Mouse (Mus musculus) midbrain, embryonic 16.5 days (tissue): ENCODE measurements around the gene Med23. TPM values are rescaled to one million over a fixed set of nuclear protein-coding genes. Genes with fewer than 3 reads are reported as not detected.

Experiments
- ATAC-seq: fragments of 200-750 bp; cut with Nextera tagmentation; 2 replicates; pipeline ENCODE4 v1.8.0; 2017; ENCODE audit warnings: moderate TSS enrichment
- H3K27ac ChIP-seq: fragments of 300-500 bp; sonication (generic); 2 replicates; pipeline ENCODE4 v1.5.1; 2014; ENCODE audit warnings: mild to moderate bottlenecking, low read length, mixed read lengths
- H3K27me3 ChIP-seq: fragments of 300-500 bp; sonication (generic); 2 replicates; pipeline ENCODE4 v1.6.1; 2014; ENCODE audit warnings: low read depth, low read length, mixed read lengths; ENCODE audit not compliant: control insufficient read depth, insufficient read depth
- H3K36me3 ChIP-seq: fragments of 300-500 bp; sonication (generic); 2 replicates; pipeline ENCODE4 v1.6.1; 2014; ENCODE audit warnings: mild to moderate bottlenecking, low read length, moderate library complexity, mixed read lengths; ENCODE audit not compliant: control insufficient read depth, insufficient read depth
- H3K4me1 ChIP-seq: fragments of 300-500 bp; sonication (generic); 2 replicates; pipeline ENCODE4 v1.6.1; 2014; ENCODE audit warnings: mild to moderate bottlenecking, low read length, mixed read lengths; ENCODE audit not compliant: control insufficient read depth, insufficient read depth
- H3K4me2 ChIP-seq: fragments of 300-500 bp; sonication (generic); 2 replicates; pipeline ENCODE4 v1.6.1; 2014; ENCODE audit warnings: mild to moderate bottlenecking, low read length, mixed read lengths
- H3K4me3 ChIP-seq: fragments of 300-500 bp; sonication (generic); 2 replicates; pipeline ENCODE4 v1.5.1; 2014; ENCODE audit warnings: low read depth, mild to moderate bottlenecking, low read length, moderate library complexity, mixed read lengths
- H3K9ac ChIP-seq: fragments of 300-500 bp; sonication (generic); 2 replicates; pipeline ENCODE4 v1.6.1; 2014; ENCODE audit warnings: low read depth, low read length, mixed read lengths
- H3K9me3 ChIP-seq: fragments of 300-500 bp; sonication (generic); replicated peaks from 2 replicates; pipeline ENCODE4 v1.6.1; 2014; ENCODE audit warnings: mild to moderate bottlenecking, low read length, mixed read lengths; ENCODE audit not compliant: control insufficient read depth, poor library complexity, severe bottlenecking
- WGBS: fragments of 180-500 bp; shearing (Covaris S2); extraction: QIAGEN DNeasy Blood & Tissue Kit; methylation state at CpG from one replicate; pipeline ENCODE4 v1.1.7; 2014; 5-methylcytosine and 5-hydroxymethylcytosine counted together
- polyA plus RNA-seq: library from polyadenylated mRNA; unstranded; fragments of >200 nt; fragmentation: Nextera tagmentation; extraction: Ambion mirVana; gene quantifications from 2 replicates; pipeline ENCODE4 v1.2.1, GENCODE M21; 2015

Gene Med23
- polyA plus RNA-seq, 1 experiment from 2014 or later = 28.7 TPM

DNA sequence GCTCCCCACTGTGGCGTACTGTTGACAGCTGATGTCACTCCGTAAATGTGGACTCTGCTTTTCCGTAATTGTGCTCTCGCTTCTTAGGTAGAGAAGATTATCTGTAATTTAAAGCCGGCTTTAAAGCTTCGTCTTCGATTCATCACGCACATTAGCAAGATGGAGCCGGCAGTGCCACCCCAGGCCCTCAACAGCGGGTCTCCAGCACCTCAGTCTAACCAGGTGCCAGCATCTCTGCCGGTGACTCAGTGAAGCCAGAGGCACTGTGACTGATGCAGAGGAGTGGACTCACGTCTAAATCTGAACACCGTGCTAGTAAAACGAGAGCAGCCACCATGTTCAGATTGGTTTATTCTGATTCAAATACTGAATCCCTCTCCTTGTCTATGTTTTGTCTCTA lies 42.8 kb downstream of the Med23 start:
- Histone ChIP-seq H3K9ac (no peak overlapping the region), H3K4me1 (no peaks in the 10 kb centered on the region), H3K4me2 (no peak overlapping the region), H3K9me3 (no peaks in the 10 kb centered on the region), H3K36me3 (peaks cover 42% of the 10 kb centered on the region), H3K4me3 (no peak overlapping the region), H3K27ac (no peak overlapping the region), H3K27me3 (no peaks in the 10 kb centered on the region)
- ATAC-seq = no peak
- 91% methylated on average over 14 of the region's 14 CpGs for whole genome bisulfite sequencing

DNA sequence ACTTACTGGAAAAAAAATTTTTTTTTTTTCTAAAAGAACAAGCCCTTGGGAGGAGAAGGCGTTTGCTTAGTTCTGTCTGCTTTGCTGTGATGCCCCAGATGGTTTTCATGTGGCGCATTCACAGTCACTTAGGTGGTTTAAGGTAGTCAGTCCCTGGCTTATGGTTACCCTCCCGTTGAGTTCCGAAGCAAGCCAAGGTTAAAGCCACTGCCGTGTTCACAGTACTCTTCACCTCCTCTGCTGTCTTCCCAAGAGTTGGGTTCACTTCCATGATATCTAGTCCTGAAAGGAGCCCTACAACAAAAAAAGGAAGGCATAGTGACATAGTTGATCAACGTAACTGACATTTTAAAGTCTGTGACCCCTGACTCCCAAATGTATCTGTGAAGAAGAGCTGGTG lies 45.7 kb downstream of the Med23 start:
- 88% methylated on average over 6 of the region's 6 CpGs for WGBS
- ATAC-seq = no peak
- Histone ChIP-seq H3K9me3 (no peaks in the 10 kb centered on the region), H3K9ac (no peak overlapping the region), H3K4me2 (no peak overlapping the region), H3K4me1 (no peaks in the 10 kb centered on the region), H3K36me3 (peaks cover 23% of the 10 kb centered on the region), H3K4me3 (no peak overlapping the region), H3K27ac (no peak overlapping the region), H3K27me3 (no peaks in the 10 kb centered on the region)

GRCm38 (mm10) chr10:24922977-24923376 lies 53.2 kb downstream of the Med23 start:
- Histone ChIP-seq H3K9ac (no peak overlapping the region), H3K27me3 (no peaks in the 10 kb centered on the region), H3K9me3 (no peaks in the 10 kb centered on the region), H3K4me3 (no peak overlapping the region), H3K4me1 (no peaks in the 10 kb centered on the region; the same call in 1 of the 2 replicates), H3K27ac (no peak overlapping the region), H3K4me2 (no peak overlapping the region), H3K36me3 (no peaks in the 10 kb centered on the region)
- ATAC-seq = no peak
- 85% methylated on average over 4 of the region's 4 CpGs for WGBS

DNA sequence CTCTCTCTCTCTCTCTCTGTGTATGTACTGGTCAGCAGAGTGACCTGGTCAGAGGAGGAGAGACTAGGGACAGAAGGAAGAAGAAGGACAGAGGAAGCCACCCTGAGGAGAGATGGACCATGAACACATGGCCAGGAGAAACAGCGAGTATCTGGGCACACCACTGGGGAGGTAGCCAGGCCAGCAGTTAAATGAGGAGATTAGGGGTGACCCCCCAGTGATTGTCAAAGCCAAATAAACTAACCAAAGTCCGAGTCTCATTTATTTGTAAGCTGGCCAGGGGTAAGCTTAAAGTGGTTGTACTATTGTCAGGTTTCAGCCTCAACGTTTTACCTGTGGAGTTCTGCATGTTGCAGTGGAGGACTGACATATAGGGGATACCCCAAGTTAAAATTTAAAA lies 54.5 kb downstream of the Med23 start:
- no peak overlapping the region for H3K4me3 ChIP-seq
- no peak overlapping the region for H3K27ac ChIP-seq
- no peak overlapping the region for H3K9ac ChIP-seq
- H3K4me1 ChIP-seq = no peaks in the 10 kb centered on the region; the same call in 1 of the 2 replicates
- ATAC-seq = no peak
- H3K27me3 ChIP-seq = no peaks in the 10 kb centered on the region
- no peaks in the 10 kb centered on the region for H3K36me3 ChIP-seq
- H3K4me2 ChIP-seq = no peak overlapping the region
- no peaks in the 10 kb centered on the region for H3K9me3 ChIP-seq
- WGBS = 58% methylated on average over 3 of the region's 3 CpGs

DNA sequence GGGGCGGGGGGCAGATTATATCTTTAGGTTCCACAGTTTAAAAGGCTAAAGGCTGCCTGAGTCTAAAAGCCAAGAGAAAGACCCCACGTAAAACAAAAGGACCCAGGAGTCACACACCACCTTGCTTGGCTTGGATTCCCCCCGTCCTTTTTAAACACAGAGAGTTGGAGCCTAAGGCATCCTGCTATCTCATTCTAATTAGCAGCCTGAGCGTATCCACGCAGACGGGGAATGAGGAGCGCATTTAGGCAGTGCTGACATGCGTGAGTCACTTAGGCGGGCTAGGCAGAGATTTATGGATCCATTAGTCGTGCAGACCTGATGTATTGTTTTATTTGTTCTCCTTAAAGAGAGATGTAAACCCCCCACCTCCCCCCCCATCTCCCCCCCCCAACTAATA lies 56.6 kb downstream of the Med23 start:
- WGBS = 49% methylated on average over 10 of the region's 10 CpGs
- Histone ChIP-seq H3K27me3 (no peaks in the 10 kb centered on the region), H3K36me3 (no peaks in the 10 kb centered on the region), H3K4me1 (no peaks in the 10 kb centered on the region; the same call in 1 of the 2 replicates), H3K4me3 (no peak overlapping the region), H3K9ac (no peak overlapping the region), H3K9me3 (no peaks in the 10 kb centered on the region), H3K27ac (no peak overlapping the region), H3K4me2 (no peak overlapping the region)
- peak; percentile 83 for ATAC-seq

DNA sequence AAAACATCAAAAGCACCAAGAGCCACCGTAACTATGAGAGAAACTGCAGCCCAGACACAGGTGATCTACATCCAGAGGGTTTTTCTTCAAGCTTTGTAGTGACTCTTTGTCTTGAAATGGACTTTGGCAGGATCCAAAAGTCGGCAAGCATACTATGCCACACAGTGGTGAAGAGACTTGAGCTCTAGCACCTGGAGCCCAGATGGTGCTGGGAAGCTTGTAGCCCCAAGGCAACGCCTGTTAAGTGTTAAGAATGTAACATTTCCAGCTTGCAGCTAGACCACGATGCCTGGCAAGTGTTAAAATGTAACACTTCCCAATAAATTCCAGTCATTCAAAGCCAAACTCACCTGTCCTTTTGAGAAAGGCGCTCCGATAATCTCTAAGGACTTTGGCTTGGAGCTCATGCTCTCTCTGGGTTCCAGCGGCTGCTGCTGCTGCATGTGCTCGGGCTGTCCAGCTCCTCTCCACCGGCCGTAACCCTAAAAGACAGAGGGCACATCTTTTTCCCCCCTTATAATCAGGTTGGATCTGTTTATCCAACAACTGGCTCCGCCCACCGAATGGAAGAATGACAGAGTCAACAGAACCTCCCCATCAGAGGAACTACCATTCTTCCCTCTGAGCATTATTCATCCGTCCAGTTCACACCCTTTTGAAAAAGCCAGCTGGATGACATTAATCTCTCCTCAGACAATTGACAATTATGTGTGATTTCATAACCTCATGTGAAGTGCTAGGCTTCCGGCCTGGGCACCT lies 57.4 kb downstream of the Med23 start, which contains the start of gene Arg1:
Gene Arg1, minus strand, starts transcription at position 523 of the 759 bp plus-strand sequence.
- no peak within 1 kb of the TSS for H3K4me3 ChIP-seq
- no peaks in the 10 kb centered on the region; the same call in 1 of the 2 replicates for H3K4me1 ChIP-seq
- peak; percentile 33; the same call in 1 of the 2 replicates for ATAC-seq
- 73% methylated on average over 14 of the region's 14 CpGs for WGBS
- H3K9ac ChIP-seq = no peak within 1 kb of the TSS
- H3K36me3 ChIP-seq = no peaks in the 10 kb centered on the region
- no peak within 1 kb of the TSS for H3K27ac ChIP-seq
- no peaks in the 10 kb centered on the region for H3K9me3 ChIP-seq
- no peak within 1 kb of the TSS for H3K4me2 ChIP-seq
- no peaks in the 10 kb centered on the region for H3K27me3 ChIP-seq

DNA sequence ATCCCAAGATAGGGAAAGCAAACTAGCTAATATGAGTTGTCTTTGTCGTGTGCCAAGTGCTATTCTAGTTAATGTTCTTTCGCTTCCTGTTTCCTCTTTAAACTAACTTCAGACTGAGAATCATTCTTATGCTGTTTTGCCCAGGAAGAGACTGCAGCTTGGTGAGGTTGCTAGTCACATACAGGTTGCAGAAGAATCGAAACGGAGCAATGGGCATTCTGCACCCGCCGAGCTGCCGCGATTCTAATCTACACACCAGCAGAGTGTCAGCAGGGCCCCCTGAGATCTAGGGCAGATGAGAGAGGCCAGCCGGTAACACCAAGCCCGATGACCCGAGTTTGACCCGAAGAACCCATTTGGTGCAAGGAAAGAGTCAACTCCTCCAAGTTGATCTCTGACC lies 58.3 kb downstream of the Med23 start:
- Histone ChIP-seq H3K9ac (no peak overlapping the region), H3K4me1 (no peaks in the 10 kb centered on the region; the same call in 1 of the 2 replicates), H3K27ac (no peak overlapping the region), H3K9me3 (no peaks in the 10 kb centered on the region), H3K4me2 (no peak overlapping the region), H3K4me3 (no peak overlapping the region), H3K27me3 (no peaks in the 10 kb centered on the region), H3K36me3 (no peaks in the 10 kb centered on the region)
- 61% methylated on average over 12 of the region's 12 CpGs for WGBS
- no peak for ATAC-seq

DNA sequence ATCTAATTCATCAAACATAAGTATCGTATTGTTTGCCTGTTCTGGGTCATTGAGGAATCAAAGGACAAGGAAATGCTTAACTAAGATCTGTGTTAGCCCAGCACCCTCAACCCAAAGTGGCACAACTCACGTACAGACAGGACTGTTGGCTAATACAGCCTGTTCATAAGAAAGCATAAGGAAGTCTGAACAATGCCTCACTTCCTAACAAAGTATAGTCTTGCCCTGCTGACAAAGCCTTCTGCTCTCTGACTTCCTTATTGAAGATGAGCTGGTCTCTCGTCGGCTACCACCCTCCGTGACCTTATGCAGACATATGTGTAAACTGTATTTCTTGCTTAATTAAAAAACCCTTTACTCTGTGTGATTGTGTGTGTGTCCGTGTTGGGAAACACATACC lies 60.4 kb downstream of the Med23 start:
- Histone ChIP-seq H3K36me3 (no peaks in the 10 kb centered on the region), H3K27ac (no peak overlapping the region), H3K9me3 (no peaks in the 10 kb centered on the region), H3K27me3 (no peaks in the 10 kb centered on the region), H3K4me3 (no peak overlapping the region), H3K4me2 (no peak overlapping the region), H3K4me1 (no peaks in the 10 kb centered on the region; the same call in 1 of the 2 replicates), H3K9ac (no peak overlapping the region)
- ATAC-seq = no peak
- 87% methylated on average over 6 of the region's 6 CpGs for WGBS

DNA sequence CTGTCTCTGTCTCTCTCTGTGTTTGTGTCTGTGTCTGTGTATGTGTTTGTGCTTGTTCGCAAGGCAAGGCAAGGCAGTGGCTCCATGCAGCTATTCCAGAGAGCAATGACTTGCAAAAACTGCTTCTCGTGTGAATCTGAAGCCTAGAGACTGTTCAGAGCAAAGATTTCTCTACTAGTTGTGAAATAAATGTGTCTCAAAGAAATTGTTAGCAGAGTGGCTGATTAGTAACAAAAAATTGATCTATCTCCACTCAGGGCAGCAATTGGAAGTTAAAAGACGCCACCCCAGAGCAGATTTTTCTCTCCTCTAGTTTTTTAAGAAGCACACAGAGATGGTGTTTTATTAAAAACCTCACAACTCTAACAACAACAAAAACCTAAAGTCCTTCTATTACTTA lies 78.1 kb downstream of the Med23 start:
- no peak for ATAC-seq
- Histone ChIP-seq H3K4me1 (no peaks in the 10 kb centered on the region), H3K27me3 (no peaks in the 10 kb centered on the region), H3K27ac (no peak overlapping the region), H3K36me3 (no peaks in the 10 kb centered on the region), H3K4me2 (no peak overlapping the region), H3K9me3 (no peaks in the 10 kb centered on the region), H3K4me3 (no peak overlapping the region), H3K9ac (no peak overlapping the region)
- 87% methylated on average over 3 of the region's 3 CpGs for WGBS
